Mouse (Mus musculus): ENCODE data around the gene Retreg1. TPM values are rescaled to one million over a fixed set of nuclear protein-coding genes. Genes with fewer than 3 reads are reported as not detected.

The Retreg1 gene
- polyA plus RNA-seq, 1 experiment from 2014 or later = 2.9 TPM

- H3K4me1 ChIP-seq (ENCODE audit: control insufficient read depth, insufficient read depth, low read length) = no peaks in the 10 kb centered on the region
- ATAC-seq (ENCODE audit: insufficient number of reproducible peaks, low FRiP score, low TSS enrichment, low read depth) = no peak
- no peak overlapping the region for H3K27ac ChIP-seq (replicated peaks; ENCODE audit: low read depth, low read length)
- H3K9me3 ChIP-seq (ENCODE audit: control insufficient read depth, low read length) = no peaks in the 10 kb centered on the region
- WGBS = 91% methylated on average over 4 of the region's 4 CpGs
- no peaks in the 10 kb centered on the region for H3K27me3 ChIP-seq (ENCODE audit: control insufficient read depth, insufficient read depth, low read length)
- no peak overlapping the region for H3K4me3 ChIP-seq (ENCODE audit: low read depth, low read length)
- no peak overlapping the region for H3K9ac ChIP-seq (ENCODE audit: low read length)
- no peak overlapping the region for H3K4me2 ChIP-seq (ENCODE audit: low read depth, severe bottlenecking)
- DNase-seq (ENCODE audit: low spot score) = no peak
- no peaks in the 10 kb centered on the region for H3K36me3 ChIP-seq (ENCODE audit: control insufficient read depth, insufficient read depth, low read length)
Measured at GRCm38 (mm10) chr15:25896783-25897182, 53.8 kb downstream of the Retreg1 start.

GRCm38 (mm10) chr15:25897617-25898016 lies 54.6 kb downstream of the Retreg1 start:
- Histone ChIP-seq H3K9ac (ENCODE audit: low read length) (no peak overlapping the region), H3K36me3 (ENCODE audit: control insufficient read depth, insufficient read depth, low read length) (no peaks in the 10 kb centered on the region), H3K27ac (replicated peaks; ENCODE audit: low read depth, low read length) (no peak overlapping the region), H3K4me3 (ENCODE audit: low read depth, low read length) (no peak overlapping the region), H3K4me1 (ENCODE audit: control insufficient read depth, insufficient read depth, low read length) (no peaks in the 10 kb centered on the region), H3K27me3 (ENCODE audit: control insufficient read depth, insufficient read depth, low read length) (no peaks in the 10 kb centered on the region), H3K4me2 (ENCODE audit: low read depth, severe bottlenecking) (no peak overlapping the region), H3K9me3 (ENCODE audit: control insufficient read depth, low read length) (no peaks in the 10 kb centered on the region)
- WGBS = 72% methylated on average over 12 of the region's 12 CpGs
- ATAC-seq (ENCODE audit: insufficient number of reproducible peaks, low FRiP score, low TSS enrichment, low read depth) = no peak
- DNase-seq (ENCODE audit: low spot score) = no peak

DNA sequence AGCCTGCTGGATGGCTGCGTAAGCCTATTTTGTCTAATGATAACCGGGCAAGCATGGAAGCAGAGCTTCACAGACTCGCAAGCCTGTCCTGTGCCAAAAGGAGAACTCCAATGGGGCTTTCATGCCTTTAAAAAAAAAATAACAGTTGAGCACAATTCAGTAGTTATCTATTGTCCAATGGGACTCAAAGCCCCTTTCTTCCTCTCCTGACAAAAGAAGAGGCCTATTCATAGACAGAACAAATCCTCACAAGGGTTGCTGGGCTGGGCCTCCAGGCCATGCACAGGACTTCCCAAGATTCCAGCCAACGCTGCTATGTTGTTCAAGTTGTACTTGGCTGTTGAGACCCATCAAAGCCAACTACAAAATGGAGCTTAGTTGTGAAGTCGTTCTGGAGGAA lies 56.0 kb downstream of the Retreg1 start:
- no peaks in the 10 kb centered on the region for H3K9me3 ChIP-seq (ENCODE audit: control insufficient read depth, low read length)
- DNase-seq (ENCODE audit: low spot score) = no peak
- no peak overlapping the region for H3K4me3 ChIP-seq (ENCODE audit: low read depth, low read length)
- H3K4me1 ChIP-seq (ENCODE audit: control insufficient read depth, insufficient read depth, low read length) = no peaks in the 10 kb centered on the region
- no peak overlapping the region for H3K4me2 ChIP-seq (ENCODE audit: low read depth, severe bottlenecking)
- no peak for ATAC-seq (ENCODE audit: insufficient number of reproducible peaks, low FRiP score, low TSS enrichment, low read depth)
- no peak overlapping the region for H3K27ac ChIP-seq (replicated peaks; ENCODE audit: low read depth, low read length)
- H3K9ac ChIP-seq (ENCODE audit: low read length) = no peak overlapping the region
- WGBS = 74% methylated on average over 5 of the region's 5 CpGs
- no peaks in the 10 kb centered on the region for H3K27me3 ChIP-seq (ENCODE audit: control insufficient read depth, insufficient read depth, low read length)
- no peaks in the 10 kb centered on the region for H3K36me3 ChIP-seq (ENCODE audit: control insufficient read depth, insufficient read depth, low read length)

DNA sequence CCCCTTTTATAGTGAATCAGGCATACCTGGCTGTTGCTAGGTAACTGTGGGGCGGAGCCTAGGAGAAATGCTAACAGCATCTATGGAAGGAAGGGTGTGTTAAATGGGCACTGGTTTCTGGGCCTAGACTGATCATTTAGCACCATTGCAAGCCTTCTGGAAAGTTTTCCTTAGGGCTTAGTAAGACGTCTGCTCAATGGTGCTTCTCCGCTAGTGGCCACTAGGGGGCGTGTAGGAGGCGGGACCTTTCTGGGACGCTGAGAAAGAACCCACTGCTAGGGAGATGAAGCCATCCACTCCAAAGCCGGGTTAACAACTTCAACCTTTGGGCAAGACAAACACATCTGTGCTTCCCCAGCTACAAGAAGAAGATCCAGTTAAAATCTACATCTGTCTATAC lies 57.6 kb downstream of the Retreg1 start:
- Histone ChIP-seq H3K4me3 (ENCODE audit: low read depth, low read length) (no peak overlapping the region), H3K4me2 (ENCODE audit: low read depth, severe bottlenecking) (no peak overlapping the region), H3K9ac (ENCODE audit: low read length) (no peak overlapping the region), H3K9me3 (ENCODE audit: control insufficient read depth, low read length) (no peaks in the 10 kb centered on the region), H3K36me3 (ENCODE audit: control insufficient read depth, insufficient read depth, low read length) (no peaks in the 10 kb centered on the region), H3K27me3 (ENCODE audit: control insufficient read depth, insufficient read depth, low read length) (no peaks in the 10 kb centered on the region), H3K27ac (replicated peaks; ENCODE audit: low read depth, low read length) (no peak overlapping the region), H3K4me1 (ENCODE audit: control insufficient read depth, insufficient read depth, low read length) (no peaks in the 10 kb centered on the region)
- no peak for ATAC-seq (ENCODE audit: insufficient number of reproducible peaks, low FRiP score, low TSS enrichment, low read depth)
- peak; percentile 77 for DNase-seq (ENCODE audit: low spot score)
- 6% methylated on average over 7 of the region's 7 CpGs for WGBS

DNA sequence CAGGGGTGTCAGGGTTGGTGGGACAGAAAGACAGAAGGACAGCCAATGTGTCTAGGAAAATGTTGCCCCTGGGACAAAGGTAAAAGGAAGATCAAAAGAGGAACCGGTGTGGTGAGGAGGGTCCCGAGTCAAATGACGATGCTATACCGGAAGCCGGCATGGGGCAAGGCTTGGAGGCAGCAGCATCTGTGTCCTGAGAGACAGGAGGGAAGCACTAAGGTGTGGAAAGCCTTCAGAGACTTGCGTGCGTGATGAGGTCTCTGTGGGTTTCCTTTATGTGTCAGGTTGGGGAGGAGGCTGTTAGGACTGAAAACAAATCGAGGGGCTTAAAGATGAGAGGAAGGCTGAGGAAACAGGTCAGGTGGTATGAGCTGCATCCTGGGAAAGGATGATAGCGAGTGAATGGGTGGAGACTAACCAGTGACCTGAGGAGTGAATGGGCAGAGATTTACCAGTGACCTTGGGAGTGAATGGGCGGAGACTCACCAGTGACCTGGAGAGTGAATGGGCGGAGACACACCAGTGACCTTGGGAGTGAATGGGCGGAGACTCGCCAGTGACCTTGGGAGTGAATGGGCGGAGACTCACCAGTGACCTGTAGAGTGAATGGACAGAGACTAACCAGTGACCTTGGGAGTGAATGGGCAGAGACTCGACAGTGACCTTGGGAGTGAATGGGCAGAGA lies 60.1 kb downstream of the Retreg1 start:
- Histone ChIP-seq H3K9ac (ENCODE audit: low read length) (no peak overlapping the region), H3K4me2 (ENCODE audit: low read depth, severe bottlenecking) (no peak overlapping the region), H3K9me3 (ENCODE audit: control insufficient read depth, low read length) (no peaks in the 10 kb centered on the region), H3K4me1 (ENCODE audit: control insufficient read depth, insufficient read depth, low read length) (no peaks in the 10 kb centered on the region), H3K27me3 (ENCODE audit: control insufficient read depth, insufficient read depth, low read length) (no peaks in the 10 kb centered on the region), H3K36me3 (ENCODE audit: control insufficient read depth, insufficient read depth, low read length) (no peaks in the 10 kb centered on the region), H3K27ac (replicated peaks; ENCODE audit: low read depth, low read length) (no peak overlapping the region), H3K4me3 (ENCODE audit: low read depth, low read length) (no peak overlapping the region)
- WGBS = 90% methylated on average over 15 of the region's 15 CpGs
- DNase-seq (ENCODE audit: low spot score) (no peak), ATAC-seq (ENCODE audit: insufficient number of reproducible peaks, low FRiP score, low TSS enrichment, low read depth) (no peak)

DNA sequence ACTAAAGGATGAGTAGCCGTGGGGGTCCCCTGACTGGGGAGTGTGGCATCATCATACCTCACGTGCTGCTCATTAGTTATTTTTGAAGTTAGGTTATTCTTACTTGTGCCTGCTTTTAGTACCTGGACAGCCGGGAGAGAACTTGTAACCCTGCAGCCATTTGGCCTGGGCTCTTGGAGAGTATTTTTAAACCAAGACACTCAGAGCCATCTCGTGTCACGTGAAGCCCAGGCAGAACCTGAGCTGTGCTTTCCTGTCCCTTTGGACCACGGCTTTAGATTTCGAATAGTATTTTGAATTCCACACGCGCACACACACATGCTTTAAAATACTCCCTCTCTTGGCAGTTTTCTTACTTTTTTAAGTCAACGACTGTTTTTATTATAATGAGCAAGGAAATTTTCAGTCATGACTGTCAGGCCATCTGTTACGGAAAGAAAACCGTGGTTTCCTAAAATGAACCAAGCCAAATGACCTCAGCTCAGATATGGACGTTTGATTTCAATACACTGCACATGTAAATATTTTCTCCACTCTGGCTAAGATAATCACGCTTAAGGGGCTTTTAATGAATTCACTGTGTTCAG lies 61.5 kb downstream of the Retreg1 start:
- Histone ChIP-seq H3K9ac (ENCODE audit: low read length) (no peak overlapping the region), H3K27me3 (ENCODE audit: control insufficient read depth, insufficient read depth, low read length) (no peaks in the 10 kb centered on the region), H3K36me3 (ENCODE audit: control insufficient read depth, insufficient read depth, low read length) (no peaks in the 10 kb centered on the region), H3K27ac (replicated peaks; ENCODE audit: low read depth, low read length) (no peak overlapping the region), H3K4me2 (ENCODE audit: low read depth, severe bottlenecking) (no peak overlapping the region), H3K4me1 (ENCODE audit: control insufficient read depth, insufficient read depth, low read length) (no peaks in the 10 kb centered on the region), H3K9me3 (ENCODE audit: control insufficient read depth, low read length) (no peaks in the 10 kb centered on the region), H3K4me3 (ENCODE audit: low read depth, low read length) (no peak overlapping the region)
- ATAC-seq (ENCODE audit: insufficient number of reproducible peaks, low FRiP score, low TSS enrichment, low read depth) = no peak
- DNase-seq (ENCODE audit: low spot score) = no peak
- WGBS = 88% methylated on average over 14 of the region's 14 CpGs

- no peak overlapping the region for H3K4me2 ChIP-seq (ENCODE audit: low read depth, severe bottlenecking)
- ATAC-seq (ENCODE audit: insufficient number of reproducible peaks, low FRiP score, low TSS enrichment, low read depth) (no peak), DNase-seq (ENCODE audit: low spot score) (no peak)
- 89% methylated on average over 11 of the region's 11 CpGs for WGBS
- no peaks in the 10 kb centered on the region for H3K9me3 ChIP-seq (ENCODE audit: control insufficient read depth, low read length)
- no peaks in the 10 kb centered on the region for H3K27me3 ChIP-seq (ENCODE audit: control insufficient read depth, insufficient read depth, low read length)
- H3K4me3 ChIP-seq (ENCODE audit: low read depth, low read length) = no peak overlapping the region
- H3K27ac ChIP-seq (replicated peaks; ENCODE audit: low read depth, low read length) = no peak overlapping the region
- no peaks in the 10 kb centered on the region for H3K4me1 ChIP-seq (ENCODE audit: control insufficient read depth, insufficient read depth, low read length)
- H3K9ac ChIP-seq (ENCODE audit: low read length) = no peak overlapping the region
- no peaks in the 10 kb centered on the region for H3K36me3 ChIP-seq (ENCODE audit: control insufficient read depth, insufficient read depth, low read length)
Measured at GRCm38 (mm10) chr15:25909783-25910494, 67.0 kb downstream of the Retreg1 start.

DNA sequence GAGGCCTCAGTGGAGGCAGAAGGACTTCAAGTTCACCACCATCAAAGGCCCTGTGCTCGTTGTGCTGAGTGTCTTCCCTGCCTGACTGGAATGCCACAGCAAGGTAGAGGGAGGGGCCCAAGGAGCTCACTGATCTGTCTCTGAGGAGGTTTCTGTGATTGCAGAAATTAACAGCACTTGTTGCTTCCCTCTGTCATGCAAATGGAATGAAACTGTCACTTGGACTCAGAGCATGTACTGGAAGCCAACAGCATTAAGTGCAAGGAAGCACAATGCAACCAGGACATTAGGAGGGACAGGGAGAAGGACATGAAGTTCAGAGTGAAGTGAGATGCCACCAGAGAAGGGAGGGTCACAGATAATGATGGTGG lies 67.5 kb downstream of the Retreg1 start:
- Histone ChIP-seq H3K9ac (ENCODE audit: low read length) (no peak overlapping the region), H3K4me2 (ENCODE audit: low read depth, severe bottlenecking) (no peak overlapping the region), H3K36me3 (ENCODE audit: control insufficient read depth, insufficient read depth, low read length) (no peaks in the 10 kb centered on the region), H3K27ac (replicated peaks; ENCODE audit: low read depth, low read length) (no peak overlapping the region), H3K4me3 (ENCODE audit: low read depth, low read length) (no peak overlapping the region), H3K9me3 (ENCODE audit: control insufficient read depth, low read length) (no peaks in the 10 kb centered on the region), H3K4me1 (ENCODE audit: control insufficient read depth, insufficient read depth, low read length) (no peaks in the 10 kb centered on the region), H3K27me3 (ENCODE audit: control insufficient read depth, insufficient read depth, low read length) (no peaks in the 10 kb centered on the region)
- no peak for ATAC-seq (ENCODE audit: insufficient number of reproducible peaks, low FRiP score, low TSS enrichment, low read depth)
- DNase-seq (ENCODE audit: low spot score) = no peak
- WGBS = 42% methylated on average over 1 of the region's 1 CpGs

Data from limb, embryonic 11.5 days (tissue).